Mouse (Mus musculus): ENCODE measurements around the gene AI467606. TPM values are rescaled to one million over a fixed set of nuclear protein-coding genes. Genes with fewer than 3 reads are reported as not detected.
A peak's percentile ranks its signal among the peaks of the same experiment; 100 is the strongest.

Gene AI467606
- polyA plus RNA-seq (2014; fragmentation: Nextera tagmentation; extraction: Ambion mirVana): 1.4 and 1.6 TPM in 2 replicates

DNA sequence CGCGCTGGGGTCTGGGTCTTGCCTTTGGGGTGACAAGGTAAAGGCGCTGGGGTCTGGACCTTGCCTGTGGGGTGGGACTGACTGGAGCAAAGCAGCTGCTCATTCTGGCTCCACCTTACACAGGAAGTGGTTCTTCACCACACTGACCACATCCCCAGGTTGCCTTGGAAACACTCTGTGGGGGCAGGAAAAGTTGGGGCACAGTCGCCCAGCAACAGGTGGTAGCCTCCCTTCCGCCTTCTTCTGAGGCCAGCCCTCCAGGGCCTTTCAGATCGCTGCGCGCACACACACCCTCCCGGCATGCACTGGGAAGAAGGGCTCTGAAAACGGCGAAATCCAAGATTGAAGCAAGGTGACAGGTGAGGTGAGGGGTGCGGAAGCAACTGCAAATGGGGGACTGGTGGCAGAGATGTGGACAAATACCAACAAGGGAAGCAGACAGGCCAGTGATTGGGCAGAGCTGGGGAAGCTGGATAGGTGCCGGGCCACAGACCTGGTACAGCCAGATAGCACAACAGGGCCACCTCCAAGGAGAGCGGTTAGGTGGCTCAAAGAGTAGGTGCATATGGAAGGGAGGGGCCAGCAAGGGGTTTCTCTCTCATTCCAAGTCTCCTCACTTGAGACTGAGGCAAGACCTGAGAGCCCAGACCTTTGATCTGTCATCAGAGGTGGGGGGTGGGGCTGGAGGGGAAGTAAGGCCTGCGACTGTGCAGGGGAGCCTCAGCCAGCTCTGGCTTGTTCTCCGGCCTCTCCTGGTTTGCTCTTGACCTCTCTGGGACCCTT, at the start of gene AI467606:
Gene AI467606, plus strand, starts transcription at position 246 of the 783 bp plus-strand sequence.
- Histone ChIP-seq H3K36me3 (ENCODE audit: control insufficient read depth, insufficient read depth, low read length) (no peaks in the 10 kb centered on the region), H3K4me2 (ENCODE audit: low read depth, low read length) (no peak within 1 kb of the TSS), H3K9ac (replicated peaks; ENCODE audit: low read depth, low read length) (no peak within 1 kb of the TSS), H3K27ac (ENCODE audit: low read depth, low read length) (no peak within 1 kb of the TSS), H3K4me3 (ENCODE audit: low read depth, low read length) (no peak within 1 kb of the TSS), H3K9me3 (ENCODE audit: control insufficient read depth, low read length) (no peaks in the 10 kb centered on the region), H3K27me3 (ENCODE audit: control insufficient read depth, insufficient read depth, low read length) (no peaks in the 10 kb centered on the region), H3K4me1 (ENCODE audit: control insufficient read depth, insufficient read depth, low read length) (no peaks in the 10 kb centered on the region)
- WGBS: 75% methylated on average over 16 of the region's 16 CpGs
- ATAC-seq (ENCODE audit: low read depth): no peak

- Histone ChIP-seq H3K4me3 (ENCODE audit: low read depth, low read length) (peak within 1 kb of the TSS; percentile 45), H3K9me3 (ENCODE audit: control insufficient read depth, low read length) (no peaks in the 10 kb centered on the region), H3K27me3 (ENCODE audit: control insufficient read depth, insufficient read depth, low read length) (no peaks in the 10 kb centered on the region), H3K4me2 (ENCODE audit: low read depth, low read length) (peak within 1 kb of the TSS; percentile 54), H3K27ac (ENCODE audit: low read depth, low read length) (peak within 1 kb of the TSS; percentile 16; the same call in 1 of the 2 replicates), H3K4me1 (ENCODE audit: control insufficient read depth, insufficient read depth, low read length) (peaks cover 7% of the 10 kb centered on the region; the same call in 1 of the 2 replicates), H3K9ac (replicated peaks; ENCODE audit: low read depth, low read length) (peak within 1 kb of the TSS; percentile 56), H3K36me3 (ENCODE audit: control insufficient read depth, insufficient read depth, low read length) (no peaks in the 10 kb centered on the region)
- peak; percentile 88 for ATAC-seq (ENCODE audit: low read depth)
- WGBS: under 1% methylated on average over 53 of the region's 53 CpGs
Measured at GRCm38 (mm10) chr7:127041851-127042672, 49.1 kb upstream of the AI467606 start, which contains the start of gene Kif22. Gene Kif22 (minus strand): TSS chr7:127042471.

- Histone ChIP-seq H3K9me3 (ENCODE audit: control insufficient read depth, low read length) (no peaks in the 10 kb centered on the region), H3K4me3 (ENCODE audit: low read depth, low read length) (no peak overlapping the region), H3K4me1 (ENCODE audit: control insufficient read depth, insufficient read depth, low read length) (no peaks in the 10 kb centered on the region), H3K4me2 (ENCODE audit: low read depth, low read length) (no peak overlapping the region), H3K27me3 (ENCODE audit: control insufficient read depth, insufficient read depth, low read length) (no peaks in the 10 kb centered on the region), H3K9ac (replicated peaks; ENCODE audit: low read depth, low read length) (no peak overlapping the region), H3K36me3 (ENCODE audit: control insufficient read depth, insufficient read depth, low read length) (no peaks in the 10 kb centered on the region), H3K27ac (ENCODE audit: low read depth, low read length) (no peak overlapping the region)
- WGBS: 76% methylated on average over 5 of the region's 5 CpGs
- ATAC-seq (ENCODE audit: low read depth): no peak
Measured at GRCm38 (mm10) chr7:127055026-127055585, 36.1 kb upstream of the AI467606 start.

GRCm38 (mm10) chr7:127065538-127065937, 25.6 kb upstream of the AI467606 start:
- H3K9me3 ChIP-seq (ENCODE audit: control insufficient read depth, low read length): no peaks in the 10 kb centered on the region
- 90% methylated on average over 6 of the region's 6 CpGs for WGBS

GRCm38 (mm10) chr7:127066317-127066716, 24.8 kb upstream of the AI467606 start:
- Histone ChIP-seq H3K9me3 (ENCODE audit: control insufficient read depth, low read length) (no peaks in the 10 kb centered on the region), H3K27ac (ENCODE audit: low read depth, low read length) (no peak overlapping the region), H3K4me3 (ENCODE audit: low read depth, low read length) (no peak overlapping the region), H3K27me3 (ENCODE audit: control insufficient read depth, insufficient read depth, low read length) (no peaks in the 10 kb centered on the region), H3K9ac (replicated peaks; ENCODE audit: low read depth, low read length) (no peak overlapping the region), H3K4me2 (ENCODE audit: low read depth, low read length) (no peak overlapping the region), H3K36me3 (ENCODE audit: control insufficient read depth, insufficient read depth, low read length) (no peaks in the 10 kb centered on the region), H3K4me1 (ENCODE audit: control insufficient read depth, insufficient read depth, low read length) (no peaks in the 10 kb centered on the region)
- 79% methylated on average over 4 of the region's 4 CpGs for WGBS
- no peak for ATAC-seq (ENCODE audit: low read depth)

More at GRCm38 (mm10) chr7:127065538-127065937, 25.6 kb upstream of the AI467606 start:
- Histone ChIP-seq H3K27ac (ENCODE audit: low read depth, low read length) (no peak overlapping the region), H3K9ac (replicated peaks; ENCODE audit: low read depth, low read length) (no peak overlapping the region), H3K27me3 (ENCODE audit: control insufficient read depth, insufficient read depth, low read length) (no peaks in the 10 kb centered on the region), H3K4me1 (ENCODE audit: control insufficient read depth, insufficient read depth, low read length) (no peaks in the 10 kb centered on the region), H3K4me3 (ENCODE audit: low read depth, low read length) (no peak overlapping the region), H3K4me2 (ENCODE audit: low read depth, low read length) (no peak overlapping the region), H3K36me3 (ENCODE audit: control insufficient read depth, insufficient read depth, low read length) (no peaks in the 10 kb centered on the region)
- no peak for ATAC-seq (ENCODE audit: low read depth)

GRCm38 (mm10) chr7:127070871-127071413, 20.2 kb upstream of the AI467606 start:
- 73% methylated on average over 4 of the region's 4 CpGs for WGBS
- ATAC-seq (ENCODE audit: low read depth): no peak

DNA sequence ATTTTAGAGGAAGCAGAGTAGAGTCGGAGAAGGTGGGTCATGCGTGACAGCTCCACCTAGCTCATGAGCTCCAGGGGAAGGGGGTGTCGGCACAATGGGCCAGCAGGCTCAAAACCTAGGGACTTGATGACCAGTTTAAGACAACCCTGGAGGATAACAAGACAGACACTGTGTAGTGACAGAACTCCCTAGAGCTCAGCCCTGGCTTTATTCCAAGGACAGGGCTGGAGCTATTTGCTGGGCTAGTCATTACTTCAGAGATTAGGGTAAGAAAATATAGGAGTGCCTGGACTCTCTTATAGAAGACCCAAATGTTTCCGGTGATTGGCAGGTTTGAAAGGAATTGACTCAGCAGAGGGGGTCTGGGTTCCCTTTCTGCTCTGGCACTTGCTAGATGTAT, 17.9 kb upstream of the AI467606 start:
- no peaks in the 10 kb centered on the region for H3K4me1 ChIP-seq (ENCODE audit: control insufficient read depth, insufficient read depth, low read length)
- ATAC-seq (ENCODE audit: low read depth): no peak
- H3K9me3 ChIP-seq (ENCODE audit: control insufficient read depth, low read length): no peaks in the 10 kb centered on the region
- no peak overlapping the region for H3K27ac ChIP-seq (ENCODE audit: low read depth, low read length)
- no peaks in the 10 kb centered on the region for H3K36me3 ChIP-seq (ENCODE audit: control insufficient read depth, insufficient read depth, low read length)
- H3K4me3 ChIP-seq (ENCODE audit: low read depth, low read length): no peak overlapping the region
- no peak overlapping the region for H3K4me2 ChIP-seq (ENCODE audit: low read depth, low read length)
- WGBS: 89% methylated on average over 4 of the region's 4 CpGs
- no peaks in the 10 kb centered on the region for H3K27me3 ChIP-seq (ENCODE audit: control insufficient read depth, insufficient read depth, low read length)
- H3K9ac ChIP-seq (replicated peaks; ENCODE audit: low read depth, low read length): no peak overlapping the region

More at GRCm38 (mm10) chr7:127070871-127071413, 20.2 kb upstream of the AI467606 start:
- no peak overlapping the region for H3K4me3 ChIP-seq (ENCODE audit: low read depth, low read length)
- H3K4me1 ChIP-seq (ENCODE audit: control insufficient read depth, insufficient read depth, low read length): no peaks in the 10 kb centered on the region
- no peaks in the 10 kb centered on the region for H3K9me3 ChIP-seq (ENCODE audit: control insufficient read depth, low read length)
- H3K36me3 ChIP-seq (ENCODE audit: control insufficient read depth, insufficient read depth, low read length): no peaks in the 10 kb centered on the region
- H3K4me2 ChIP-seq (ENCODE audit: low read depth, low read length): no peak overlapping the region
- H3K27me3 ChIP-seq (ENCODE audit: control insufficient read depth, insufficient read depth, low read length): no peaks in the 10 kb centered on the region
- no peak overlapping the region for H3K9ac ChIP-seq (replicated peaks; ENCODE audit: low read depth, low read length)
- no peak overlapping the region for H3K27ac ChIP-seq (ENCODE audit: low read depth, low read length)

- H3K9me3 ChIP-seq (ENCODE audit: control insufficient read depth, low read length): no peaks in the 10 kb centered on the region
- H3K27me3 ChIP-seq (ENCODE audit: control insufficient read depth, insufficient read depth, low read length): no peaks in the 10 kb centered on the region
- WGBS: 91% methylated on average over 5 of the region's 5 CpGs
- H3K4me1 ChIP-seq (ENCODE audit: control insufficient read depth, insufficient read depth, low read length): no peaks in the 10 kb centered on the region
- no peak overlapping the region for H3K9ac ChIP-seq (replicated peaks; ENCODE audit: low read depth, low read length)
- no peak overlapping the region for H3K27ac ChIP-seq (ENCODE audit: low read depth, low read length)
- H3K4me2 ChIP-seq (ENCODE audit: low read depth, low read length): no peak overlapping the region
- H3K36me3 ChIP-seq (ENCODE audit: control insufficient read depth, insufficient read depth, low read length): no peaks in the 10 kb centered on the region
- H3K4me3 ChIP-seq (ENCODE audit: low read depth, low read length): no peak overlapping the region
- no peak for ATAC-seq (ENCODE audit: low read depth)
Measured at GRCm38 (mm10) chr7:127076188-127076587, 15.0 kb upstream of the AI467606 start.
